Mouse (Mus musculus): Measurements from ENCODE around the gene Psmc3. TPM values are rescaled to one million over a fixed set of nuclear protein-coding genes. Genes with fewer than 3 reads are reported as not detected.

Gene Psmc3
- polyA plus RNA-seq, 1 experiment from 2014 or later: 315 TPM

Other genes starting within 250 kb of the Psmc3 start
- 208 and 225 TPM in 2 replicates for gene Mtch2, start 206.9 kb upstream of the Psmc3 start, polyA plus RNA-seq (2015; fragmentation: Nextera tagmentation; extraction: Ambion mirVana)
- 9.0 and 9.2 TPM in 2 replicates for gene C1qtnf4, start 168.1 kb upstream of the Psmc3 start, polyA plus RNA-seq (2015; fragmentation: Nextera tagmentation; extraction: Ambion mirVana)
- 39.2 and 42.4 TPM in 2 replicates for gene Kbtbd4, start 149.3 kb upstream of the Psmc3 start, polyA plus RNA-seq (2015; fragmentation: Nextera tagmentation; extraction: Ambion mirVana)
- 232 and 236 TPM in 2 replicates for gene Ndufs3, start 149.2 kb upstream of the Psmc3 start, polyA plus RNA-seq (2015; fragmentation: Nextera tagmentation; extraction: Ambion mirVana)
- 104 and 107 TPM in 2 replicates for gene Celf1, start 113.6 kb upstream of the Psmc3 start, polyA plus RNA-seq (2015; fragmentation: Nextera tagmentation; extraction: Ambion mirVana)
- 2.7 and 3.4 TPM in 2 replicates for gene Rapsn, start 18.4 kb upstream of the Psmc3 start, polyA plus RNA-seq (2015; fragmentation: Nextera tagmentation; extraction: Ambion mirVana)
- gene Slc39a13, start 16.4 kb downstream of the Psmc3 start, polyA plus RNA-seq (2015; fragmentation: Nextera tagmentation; extraction: Ambion mirVana): 41.2 and 48.5 TPM in 2 replicates
- 4.7 and 5.4 TPM in 2 replicates for gene Spi1, start 28.4 kb downstream of the Psmc3 start, polyA plus RNA-seq (2015; fragmentation: Nextera tagmentation; extraction: Ambion mirVana)
- 0.10 and 0.13 TPM in 2 replicates for gene Mybpc3, start 64.1 kb downstream of the Psmc3 start, polyA plus RNA-seq (2015; fragmentation: Nextera tagmentation; extraction: Ambion mirVana)
- 6.8 and 10.1 TPM in 2 replicates for gene Madd, start 129.8 kb downstream of the Psmc3 start, polyA plus RNA-seq (2015; fragmentation: Nextera tagmentation; extraction: Ambion mirVana)
- 2.2 and 3.3 TPM in 2 replicates for gene Nr1h3, start 148.8 kb downstream of the Psmc3 start, polyA plus RNA-seq (2015; fragmentation: Nextera tagmentation; extraction: Ambion mirVana)
- gene Acp2, start 148.9 kb downstream of the Psmc3 start, polyA plus RNA-seq (2015; fragmentation: Nextera tagmentation; extraction: Ambion mirVana): 27.1 and 27.3 TPM in 2 replicates
- gene Ddb2, start 183.0 kb downstream of the Psmc3 start, polyA plus RNA-seq (2015; fragmentation: Nextera tagmentation; extraction: Ambion mirVana): 16.2 and 17.0 TPM in 2 replicates
- gene Pacsin3, start 201.9 kb downstream of the Psmc3 start, polyA plus RNA-seq (2015; fragmentation: Nextera tagmentation; extraction: Ambion mirVana): 39.9 and 40.3 TPM in 2 replicates
- 86.6 and 92.2 TPM in 2 replicates for gene Arfgap2, start 211.0 kb downstream of the Psmc3 start, polyA plus RNA-seq (2015; fragmentation: Nextera tagmentation; extraction: Ambion mirVana)